Mouse (Mus musculus) telencephalon, adult 2 months (tissue): ENCODE results near the gene Ccl9.
"Not testable (repeated sequence)": the region's sequence is repeated elsewhere in the genome, so short reads cannot be mapped to it uniquely, and the experiment has no call there.

Source experiments
- DNase-seq: peaks from one replicate; pipeline ENCODE4 v3.0.0-alpha.2; 2011; ENCODE audit warnings: low read depth, low spot score

The Ccl9 gene

DNA sequence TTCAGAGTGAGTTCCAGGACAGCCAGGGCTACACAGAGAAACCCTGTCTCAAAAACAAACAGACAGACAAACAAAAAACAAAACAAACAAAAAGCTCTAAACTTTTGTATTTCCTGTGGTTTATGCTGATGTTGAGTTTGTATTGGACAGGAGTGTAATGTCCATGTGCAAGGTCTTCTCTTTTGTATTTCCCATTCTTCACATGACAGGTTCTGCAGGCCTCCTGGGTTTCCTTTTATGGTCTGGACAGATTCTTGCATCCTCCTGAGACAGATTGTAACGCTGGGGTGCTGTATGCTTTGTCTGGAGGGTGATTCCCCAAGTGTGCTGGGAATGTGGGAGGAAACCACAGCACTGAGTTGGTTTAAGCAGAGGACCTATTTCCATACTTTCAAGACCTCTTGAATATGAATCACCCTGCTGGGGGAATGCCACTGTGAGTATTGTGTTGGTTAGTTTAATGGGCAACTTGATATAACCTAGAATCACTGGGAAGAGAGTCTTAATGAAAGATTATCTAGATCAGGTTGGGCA lies 2.3 kb upstream of the Ccl9 start:
- no peak for DNase-seq

DNA sequence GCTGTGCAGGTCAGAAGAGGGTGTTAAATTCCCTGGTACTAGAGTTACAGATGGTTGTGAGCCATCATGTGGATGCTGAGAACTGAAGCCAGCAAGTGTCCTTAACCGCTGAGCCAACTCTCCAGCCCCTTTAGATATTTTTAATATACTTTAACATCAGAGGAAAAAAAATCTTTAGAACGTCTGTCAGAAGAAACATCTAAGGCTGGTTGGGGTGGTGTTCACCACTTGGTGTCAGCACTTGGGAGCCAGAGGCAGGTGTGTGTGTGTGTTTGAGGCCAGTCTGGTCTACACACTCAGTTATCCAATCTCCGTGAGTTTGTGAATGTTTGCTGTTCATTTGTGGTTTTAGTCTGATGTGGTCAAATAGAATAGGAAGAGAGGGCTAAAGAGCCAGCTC lies 563 bp upstream of the Ccl9 start:
- no peak for DNase-seq

DNA sequence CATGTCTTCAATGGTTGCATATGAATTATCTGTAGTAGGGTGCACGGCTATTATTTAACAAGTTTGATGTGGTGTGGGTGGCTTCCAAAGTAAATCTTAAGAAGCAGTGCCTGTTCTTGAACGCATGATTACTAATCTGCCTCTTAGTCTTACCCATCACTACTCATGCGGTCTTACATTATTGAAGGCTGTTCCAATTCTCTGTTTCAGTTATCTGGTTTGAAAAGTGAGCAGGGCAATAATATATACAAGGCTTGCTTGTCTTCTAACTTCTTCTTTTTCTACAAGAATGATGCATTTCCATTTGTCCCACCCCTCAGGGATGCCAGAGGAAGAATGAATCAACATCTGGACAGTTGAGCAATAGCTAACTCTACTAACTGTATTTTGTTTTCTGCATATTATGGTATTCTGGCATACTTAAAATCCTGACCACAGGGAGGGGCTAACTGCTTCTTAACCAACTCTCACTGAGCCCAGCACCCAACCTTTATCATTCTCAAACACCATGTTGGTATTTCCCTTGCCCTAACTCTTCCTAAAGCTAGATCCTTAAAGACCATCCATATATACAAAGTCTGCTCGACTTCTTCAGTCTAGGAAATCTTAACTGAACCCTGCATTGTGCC lies 1.4 kb downstream of the Ccl9 start:
- no peak for DNase-seq

DNA sequence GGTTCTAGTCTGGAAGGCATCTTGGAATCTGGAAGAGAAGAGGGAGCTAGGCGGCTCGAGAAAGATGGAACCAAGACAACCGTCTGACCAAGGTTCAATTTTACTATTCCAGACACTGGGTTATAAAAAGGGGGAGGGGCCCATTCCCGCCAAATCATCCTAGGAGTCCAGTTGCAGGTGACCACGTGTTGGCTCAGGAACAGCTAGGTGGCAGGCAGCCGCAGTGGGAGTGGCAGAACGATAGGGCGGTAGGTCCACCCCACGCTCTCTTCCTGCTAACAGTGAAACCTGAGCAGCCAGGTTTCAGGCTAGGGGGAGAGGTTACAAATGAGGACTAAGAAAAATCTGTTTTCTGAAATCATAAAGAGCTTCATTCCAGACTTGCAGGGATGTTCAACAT lies 5.6 kb downstream of the Ccl9 start:
- DNase-seq, result no peak

DNA sequence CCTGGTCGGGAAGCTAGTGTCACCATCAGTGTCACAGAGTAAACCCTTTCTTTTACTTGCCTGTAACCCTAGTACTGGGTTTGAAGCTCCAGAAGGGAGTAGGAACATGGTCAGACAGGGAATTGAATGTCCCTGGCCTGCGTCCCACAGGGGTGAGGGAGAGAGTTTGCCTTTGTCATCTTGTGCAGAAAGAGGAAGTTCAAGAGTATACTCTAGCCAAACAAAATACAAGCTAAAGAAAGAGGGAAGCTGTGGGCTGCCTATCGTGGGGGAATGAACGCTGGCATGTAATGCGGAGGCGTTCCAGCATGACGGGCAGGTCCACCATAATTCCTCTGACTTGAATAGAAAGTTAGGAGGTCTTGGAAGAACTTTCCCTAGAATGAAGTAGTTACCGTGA lies 6.2 kb downstream of the Ccl9 start:
- DNase-seq, result no peak

DNA sequence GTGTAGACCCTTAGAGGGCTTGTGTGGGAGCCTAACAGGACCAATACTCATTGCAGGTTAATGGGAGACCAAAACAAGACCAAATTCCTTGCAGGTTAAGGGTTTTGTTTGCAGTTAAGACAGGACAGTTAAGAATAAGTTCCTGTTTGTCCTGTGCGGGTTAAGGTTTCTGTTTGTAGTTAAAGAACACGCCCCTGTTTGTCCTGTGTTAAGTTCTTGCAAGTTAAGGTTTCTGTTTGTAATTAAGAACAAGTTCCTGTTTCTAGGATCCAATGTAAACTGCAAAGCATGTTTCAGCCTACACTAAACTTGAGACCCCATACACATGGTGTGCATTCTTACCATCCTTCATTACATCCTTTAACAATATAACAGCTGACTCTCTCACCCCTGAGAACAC lies 8.2 kb downstream of the Ccl9 start:
- DNase-seq, result no peak

DNA sequence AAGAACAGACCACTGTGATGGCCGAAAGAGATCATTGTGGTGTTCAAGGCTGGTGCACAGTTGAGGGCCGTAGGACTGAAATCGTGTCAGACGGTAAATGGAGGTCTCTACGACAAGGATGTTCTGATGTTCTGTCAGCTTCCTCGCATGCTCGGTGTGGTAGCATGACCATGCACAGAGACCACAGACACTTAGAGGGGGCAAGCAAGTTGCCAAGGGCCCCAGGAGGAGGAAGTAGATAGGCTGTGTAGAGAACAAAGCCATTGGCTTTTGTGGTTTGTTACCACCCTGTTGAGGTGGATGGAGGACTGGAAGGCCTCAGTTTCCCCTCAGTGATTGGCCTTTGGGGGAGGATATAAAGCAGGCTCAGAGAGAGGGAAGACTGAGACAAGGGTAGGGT lies 9.2 kb downstream of the Ccl9 start:
- DNase-seq, result no peak

DNA sequence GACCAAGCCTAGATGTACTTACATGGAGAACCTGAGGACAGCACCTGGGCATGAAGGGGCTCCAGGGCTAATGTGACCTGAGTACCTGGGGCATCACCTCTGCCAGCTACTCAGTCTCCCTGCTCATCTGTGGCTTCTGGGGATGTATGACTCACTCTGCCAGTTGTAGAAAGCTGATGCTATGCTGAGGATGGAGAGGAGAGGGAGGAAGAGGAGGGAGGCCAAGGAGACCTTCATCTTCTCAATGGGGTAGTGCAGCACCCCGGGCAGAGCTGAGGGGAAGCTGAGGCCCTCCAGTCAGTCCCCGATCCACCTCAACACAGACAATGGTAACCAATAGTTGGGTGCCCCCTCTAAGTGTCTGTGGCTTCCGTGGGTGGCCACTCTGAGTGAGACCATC lies 9.7 kb downstream of the Ccl9 start:
- no peak for DNase-seq

DNA sequence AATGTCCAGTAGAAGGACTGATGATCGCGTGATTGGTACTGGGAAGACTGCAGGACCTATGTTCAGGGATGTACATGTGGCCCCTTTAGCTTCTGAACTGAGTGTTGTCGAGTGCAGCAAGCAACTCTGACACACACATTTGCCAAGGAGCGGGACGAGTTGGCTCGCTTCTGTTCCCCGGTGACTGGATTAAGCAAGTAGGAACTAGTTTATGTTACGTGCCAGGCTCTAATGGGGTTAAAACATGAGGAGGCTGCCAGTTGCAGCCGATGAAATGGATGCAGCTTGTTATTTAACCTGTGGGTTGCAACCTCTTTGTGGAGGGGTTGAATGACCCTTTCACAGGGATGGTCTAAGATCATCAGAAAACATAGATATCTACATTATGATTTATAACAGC lies 10.4 kb downstream of the Ccl9 start:
- no peak for DNase-seq

DNA sequence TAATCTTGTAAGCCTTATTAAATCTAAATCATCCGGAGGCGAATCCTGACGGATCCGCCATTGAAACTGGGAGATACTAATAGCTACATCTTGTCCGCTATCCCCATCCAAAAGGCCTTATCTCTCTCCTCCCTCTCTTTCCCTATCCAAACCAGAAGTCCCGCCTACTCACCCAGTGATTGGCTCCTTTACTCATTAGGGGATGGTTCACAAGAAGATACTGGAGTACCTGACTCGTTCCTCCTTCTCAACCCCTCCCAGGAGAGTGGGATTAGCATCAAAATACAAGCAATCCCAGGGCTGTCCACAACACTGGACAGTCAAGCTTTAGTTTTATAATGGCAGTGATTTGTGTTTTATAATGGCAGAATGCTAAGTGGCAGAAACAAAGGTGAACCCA lies 11.1 kb downstream of the Ccl9 start:
- no peak for DNase-seq

DNA sequence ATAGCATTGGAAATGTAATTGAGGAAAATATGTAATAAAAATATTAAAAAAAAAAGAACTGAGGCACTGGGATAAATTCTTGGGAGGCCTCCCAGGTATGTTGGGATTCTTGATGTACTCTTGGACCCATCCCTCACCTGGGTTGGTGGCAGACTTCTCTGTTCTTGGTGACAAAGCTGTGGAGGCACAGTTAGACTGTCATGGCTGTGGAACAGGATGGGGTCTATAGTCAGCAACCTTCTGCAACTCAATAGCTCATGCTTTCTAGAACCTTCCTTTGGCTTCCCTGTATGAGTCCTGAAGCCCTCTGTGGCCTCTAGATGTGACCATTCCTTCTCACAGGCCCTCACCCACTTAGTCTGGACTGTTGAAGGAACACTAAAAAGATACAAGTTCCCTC lies 11.8 kb downstream of the Ccl9 start:
- no peak for DNase-seq

DNA sequence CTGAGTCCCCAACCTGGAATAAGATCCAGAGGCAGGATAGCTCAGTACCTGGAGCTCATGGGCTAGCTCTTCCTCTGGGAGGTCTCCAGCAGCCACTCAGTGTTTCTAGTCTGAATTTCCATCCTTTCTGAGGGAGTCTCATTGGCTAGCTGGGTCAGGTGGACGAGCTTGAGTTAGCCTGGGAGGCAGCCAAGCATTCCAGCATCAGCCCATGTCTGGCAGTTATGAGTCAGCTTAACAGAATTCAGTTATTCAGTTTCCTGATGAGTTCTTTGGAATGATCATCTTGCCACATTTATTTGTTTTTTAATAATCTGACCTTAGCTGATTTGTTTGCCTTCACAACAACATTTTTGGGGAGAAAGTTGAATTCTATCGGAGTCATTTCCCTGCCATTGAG lies 14.7 kb downstream of the Ccl9 start:
- no peak for DNase-seq

DNA sequence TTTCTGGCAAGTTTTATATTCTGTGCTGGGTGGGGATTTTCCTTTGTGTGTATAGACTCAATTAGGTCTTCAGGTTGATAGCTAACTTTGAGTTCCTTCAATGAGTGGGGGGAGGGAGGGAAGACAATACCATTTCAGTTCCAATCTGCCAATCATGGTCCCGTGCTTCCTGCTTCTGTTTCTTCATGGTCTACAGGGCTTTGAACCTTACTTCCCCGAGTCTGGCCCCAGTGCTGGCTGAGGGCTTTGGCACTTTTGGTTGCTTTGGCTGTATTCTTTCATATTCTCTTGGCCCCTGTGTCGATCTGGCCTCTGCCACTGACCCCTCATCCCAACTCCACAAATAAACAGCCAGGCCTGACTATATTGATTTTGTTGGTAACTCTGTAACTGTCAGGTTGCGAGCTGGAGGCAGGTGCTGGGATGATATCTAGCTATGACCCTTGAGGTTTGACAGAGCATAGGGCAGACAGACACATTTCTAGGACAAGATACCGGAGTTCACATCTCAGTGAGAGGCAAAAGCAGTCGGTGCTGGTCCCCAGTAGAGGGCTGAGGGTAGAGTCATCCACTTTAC lies 16.0 kb downstream of the Ccl9 start:
- DNase-seq, result no peak

DNA sequence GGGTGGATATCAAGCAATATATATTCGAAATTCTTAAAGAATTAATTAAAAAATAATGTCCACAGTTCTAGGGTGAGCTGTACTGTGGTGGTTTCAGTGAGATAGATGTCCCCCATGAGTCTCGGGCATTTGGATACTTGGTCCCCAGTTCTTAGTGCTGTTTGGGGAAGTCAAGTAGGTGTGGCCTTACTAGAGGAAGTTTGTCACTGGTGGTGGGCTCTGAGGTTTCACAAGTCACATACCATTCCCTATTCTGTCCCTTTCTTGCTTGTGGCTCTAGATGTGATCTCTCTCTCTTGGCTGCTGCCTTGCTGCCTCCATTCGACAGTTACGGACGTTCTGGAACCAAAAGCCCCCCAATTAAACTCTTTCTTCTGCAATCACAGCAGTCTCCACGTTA lies 18.0 kb downstream of the Ccl9 start:
- no peak for DNase-seq

DNA sequence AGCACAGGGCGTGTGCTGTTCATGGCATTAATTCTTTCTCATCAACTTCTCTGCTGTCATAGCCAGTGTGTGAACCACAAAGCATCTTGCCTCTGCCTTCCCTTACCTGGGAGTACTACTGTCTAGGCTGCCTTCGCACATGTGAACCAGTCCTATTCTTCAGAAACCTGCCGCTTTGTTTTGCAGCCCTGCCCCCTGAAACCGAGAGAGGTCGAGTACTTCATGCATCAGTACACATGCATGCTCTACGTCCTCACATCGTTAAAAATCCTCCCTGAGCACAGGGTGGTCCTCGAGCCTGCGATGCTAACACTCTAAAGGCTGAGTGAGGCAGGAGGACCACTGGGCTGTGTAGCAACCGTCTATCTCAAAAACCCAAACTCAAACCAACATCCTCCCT lies 21.4 kb downstream of the Ccl9 start:
- no peak for DNase-seq

DNA sequence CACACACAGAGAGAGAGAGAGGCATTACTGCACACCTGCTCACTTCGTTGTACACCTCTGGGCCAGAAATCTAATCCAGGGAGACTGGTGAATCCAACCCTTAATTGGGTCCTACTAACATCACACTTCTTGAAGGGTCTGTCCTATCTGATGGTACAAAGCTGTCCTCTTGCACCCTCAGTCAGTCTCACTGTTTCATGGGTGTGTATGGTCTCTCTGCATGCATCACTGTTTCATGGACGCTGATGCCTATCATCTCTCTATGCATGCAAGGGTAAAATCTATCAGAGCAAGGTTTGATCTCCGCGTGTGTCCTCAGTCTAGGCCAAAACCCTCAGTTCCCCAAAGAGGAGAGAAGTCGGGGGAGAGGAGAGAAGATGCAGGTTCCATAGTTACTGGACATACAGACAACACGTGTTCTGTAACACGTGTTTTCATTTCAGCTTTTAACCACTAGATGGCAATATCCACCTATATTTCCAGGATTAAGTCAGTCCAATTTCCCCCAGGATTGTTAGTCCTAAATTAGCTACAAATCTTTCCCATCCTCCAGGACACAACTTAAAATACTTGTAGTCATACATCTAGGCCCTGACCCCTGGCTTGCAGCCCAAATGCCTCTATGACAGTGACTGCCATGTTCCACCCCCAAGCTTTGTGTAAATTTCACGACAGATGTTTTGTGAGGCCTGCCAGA lies 22.2 kb downstream of the Ccl9 start:
- DNase-seq, result peak; percentile 82

DNA sequence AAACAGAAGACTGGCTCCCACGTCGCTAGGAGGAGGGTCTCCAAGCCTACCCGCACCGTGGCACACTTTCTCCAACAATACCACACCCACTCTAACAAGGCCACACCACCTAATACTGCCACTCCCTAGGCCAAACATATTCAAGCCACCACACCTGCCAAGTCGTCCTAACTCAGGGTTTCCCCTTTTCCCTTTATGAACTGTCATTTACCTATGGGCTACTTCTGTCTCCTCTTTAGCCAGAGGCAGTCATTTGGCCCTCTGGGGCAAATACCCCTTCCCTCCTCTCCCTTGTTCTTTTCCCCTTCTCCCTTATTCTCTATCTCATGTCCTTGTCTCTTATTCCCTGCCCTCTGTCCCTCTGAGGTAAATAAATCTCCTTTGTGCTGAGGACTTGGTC lies 26.8 kb downstream of the Ccl9 start:
- no peak for DNase-seq

DNA sequence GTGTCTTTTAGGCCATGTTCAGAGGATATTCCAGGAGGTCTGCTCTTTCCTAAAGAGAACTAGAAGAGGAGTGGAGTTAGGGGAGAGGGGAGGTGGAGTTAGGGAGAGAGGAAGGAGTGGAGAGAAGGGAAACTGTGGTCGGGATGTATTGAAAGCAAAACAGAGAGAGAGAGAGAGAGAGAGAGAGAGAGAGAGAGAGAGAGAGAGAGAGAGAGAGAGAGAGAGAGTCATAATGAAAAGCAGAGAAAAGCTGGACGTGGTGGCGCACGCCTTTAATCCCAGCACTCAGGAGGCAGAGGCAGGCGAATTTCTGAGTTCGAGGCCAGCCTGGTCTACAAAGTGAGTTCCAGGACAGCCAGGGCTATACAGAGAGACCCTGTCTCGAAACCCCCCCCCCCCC lies 27.4 kb downstream of the Ccl9 start:
- DNase-seq, result not testable (repeated sequence)

DNA sequence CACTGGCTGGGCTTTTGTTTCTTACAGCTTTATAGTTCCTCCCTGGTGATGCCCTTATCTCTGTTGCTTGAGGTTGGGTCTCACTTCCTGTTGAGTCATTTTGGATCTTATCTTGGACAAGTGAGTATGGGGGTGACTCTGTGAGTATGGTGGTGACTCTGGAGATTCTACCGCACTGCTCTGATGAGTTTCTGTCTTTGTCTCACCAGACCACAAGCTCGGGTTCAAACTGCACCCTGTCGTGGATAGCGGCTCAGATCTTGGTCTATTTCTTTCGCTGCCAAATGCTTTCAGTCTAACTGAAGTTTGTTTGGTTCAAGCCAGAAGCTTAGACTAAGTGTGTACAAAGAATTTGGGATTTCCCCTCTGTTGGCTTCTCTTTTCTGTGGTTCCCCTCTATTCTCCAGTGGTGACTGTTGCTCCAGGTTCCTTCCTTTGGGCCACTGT lies 28.2 kb downstream of the Ccl9 start:
- DNase-seq, result no peak

DNA sequence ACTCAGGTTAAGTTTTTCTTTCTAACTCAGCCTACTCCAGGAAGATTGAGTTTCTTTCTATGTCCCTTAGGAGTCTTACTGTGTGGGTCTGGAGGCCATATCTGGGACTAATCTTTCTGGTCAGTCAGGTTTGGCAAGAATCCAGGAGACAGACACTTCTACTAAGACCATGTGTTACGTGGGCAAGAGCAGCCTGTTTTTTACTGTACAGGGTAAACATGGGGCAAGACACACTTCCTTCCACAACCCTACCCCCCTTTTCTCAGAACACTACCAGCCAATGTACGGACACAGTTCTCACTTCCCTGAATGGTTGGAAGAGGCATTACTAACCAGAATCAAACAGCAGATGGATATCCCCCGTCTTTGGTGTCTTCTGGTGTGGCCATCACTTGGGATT lies 34.2 kb downstream of the Ccl9 start:
- DNase-seq, result no peak

DNA sequence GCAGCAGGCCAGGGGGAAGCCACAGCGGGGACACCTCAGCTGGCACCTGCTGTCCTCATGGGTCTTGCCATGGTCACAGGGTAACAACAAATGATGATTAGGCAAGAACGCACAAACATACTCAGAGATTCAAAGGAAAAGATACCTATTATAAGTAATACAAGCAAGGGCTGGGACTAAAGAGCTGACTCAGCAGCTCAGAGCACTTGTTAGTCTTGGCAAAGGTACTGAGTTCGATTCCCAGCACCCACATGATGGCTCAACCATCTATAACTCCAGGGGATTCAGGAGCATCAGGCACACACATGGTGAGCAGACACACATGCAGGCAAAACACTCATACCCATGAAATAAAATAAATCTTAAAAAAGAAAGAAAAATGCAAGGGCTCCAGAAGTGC lies 37.0 kb downstream of the Ccl9 start:
- no peak for DNase-seq

DNA sequence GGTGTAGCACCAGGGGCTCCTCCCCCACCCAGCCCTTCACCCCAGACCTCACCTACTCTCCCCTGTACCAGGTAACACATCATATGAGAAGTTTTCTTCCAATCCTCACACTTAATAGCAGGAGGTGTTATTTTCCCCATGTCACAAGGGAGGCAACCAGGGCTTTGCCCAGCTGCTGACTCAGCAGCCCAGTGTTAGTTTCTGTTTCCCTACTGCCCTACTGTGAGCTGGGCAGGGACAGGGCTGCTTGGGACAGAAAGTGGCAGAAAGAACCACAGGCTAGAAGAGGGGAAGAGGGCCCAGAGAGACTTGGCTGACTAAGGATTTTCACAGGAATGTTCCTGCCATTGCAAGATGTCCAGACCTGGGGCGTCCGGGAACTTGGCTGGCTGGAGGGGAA lies 37.5 kb downstream of the Ccl9 start:
- DNase-seq, result no peak

DNA sequence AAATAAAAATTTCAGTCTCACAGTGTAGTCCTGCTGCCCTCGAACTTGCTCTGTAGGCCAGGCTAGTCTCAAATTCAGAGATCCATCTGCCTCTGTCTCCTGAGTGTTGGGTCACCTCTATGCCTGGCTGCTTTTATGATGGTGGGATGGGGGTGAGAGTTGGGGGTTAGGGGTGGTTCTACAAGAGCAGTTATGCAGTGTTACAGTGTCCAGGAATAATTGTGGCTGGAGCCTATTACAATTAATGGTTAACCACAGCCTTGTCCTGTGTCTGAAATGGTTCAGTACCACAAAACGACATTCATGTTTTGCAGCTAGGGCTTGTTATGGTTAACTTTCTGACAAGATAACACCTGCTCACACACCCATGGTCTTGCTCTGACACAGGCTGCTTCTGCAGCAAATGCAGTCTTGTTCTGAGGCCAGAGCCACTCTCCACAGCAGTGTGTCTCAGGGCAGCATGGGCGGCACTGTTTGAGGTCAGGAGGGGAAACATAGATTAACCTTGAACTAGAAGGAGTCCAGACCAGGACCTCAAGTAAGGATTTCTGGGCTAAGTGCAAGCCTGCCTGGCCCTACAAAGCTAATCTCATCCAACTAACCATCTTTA lies 39.6 kb downstream of the Ccl9 start:
- DNase-seq, result no peak
